Mouse (Mus musculus): Measurements from ENCODE around the gene Depdc1b. TPM values are rescaled to one million over a fixed set of nuclear protein-coding genes. Genes with fewer than 3 reads are reported as not detected.

Depdc1b gene
- polyA plus RNA-seq, 1 experiment: 7.8 TPM

DNA sequence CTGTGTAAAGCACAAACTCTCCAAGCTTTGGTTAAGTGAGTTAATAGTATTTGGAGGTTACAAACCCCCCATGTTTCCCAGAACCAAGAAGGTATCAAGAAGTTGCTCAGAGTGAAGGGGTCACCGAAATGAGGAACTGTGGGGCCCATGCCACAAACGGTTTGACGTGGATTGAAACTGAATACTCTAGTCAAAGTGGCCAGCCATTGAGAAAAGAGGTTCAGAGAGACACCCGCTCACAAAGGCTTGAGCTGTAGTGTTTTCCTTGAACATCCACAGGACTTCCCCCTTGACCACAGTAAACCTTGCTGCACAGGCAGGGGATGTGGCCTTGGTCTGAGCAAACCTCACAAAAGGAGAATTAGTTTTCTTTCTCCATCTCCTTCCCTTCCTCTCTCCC lies 88.2 kb downstream of the Depdc1b start:
- H3K4me3 ChIP-seq (ENCODE audit: insufficient read depth, poor library complexity, severe bottlenecking): no peak overlapping the region
- no peaks in the 10 kb centered on the region for H3K79me2 ChIP-seq (ENCODE audit: control insufficient read depth, insufficient read depth)
- H3K27me3 ChIP-seq (ENCODE audit: control insufficient read depth, insufficient read depth, insufficient read length): no peaks in the 10 kb centered on the region
- TF ChIP-seq MAX (IDR thresholded peaks at IDR 0.05) (no peak), FOSL1 (IDR thresholded peaks at IDR 0.05; ENCODE audit: insufficient read depth, low read length, poor library complexity, severe bottlenecking) (no peak), MYOG (IDR thresholded peaks at IDR 0.05; ENCODE audit: control insufficient read depth, extremely low read depth, insufficient read length) (no peak), CEBPB (IDR thresholded peaks at IDR 0.05; ENCODE audit: low read depth) (no peak), CTCF (IDR thresholded peaks at IDR 0.05; ENCODE audit: control insufficient read depth, insufficient read depth, insufficient read length) (no peak), USF1 (IDR thresholded peaks at IDR 0.05; ENCODE audit: low read depth) (no peak), MYOD1 (IDR thresholded peaks at IDR 0.05; ENCODE audit: control insufficient read depth, insufficient read length, low read depth) (no peak)
- H3K36me3 ChIP-seq (ENCODE audit: control insufficient read depth, insufficient read depth): peaks cover 6% of the 10 kb centered on the region
- H3ac ChIP-seq (ENCODE audit: control insufficient read depth, insufficient read length, low read depth): no peak overlapping the region
- H3K79me3 ChIP-seq (ENCODE audit: low read depth): no peaks in the 10 kb centered on the region

DNA sequence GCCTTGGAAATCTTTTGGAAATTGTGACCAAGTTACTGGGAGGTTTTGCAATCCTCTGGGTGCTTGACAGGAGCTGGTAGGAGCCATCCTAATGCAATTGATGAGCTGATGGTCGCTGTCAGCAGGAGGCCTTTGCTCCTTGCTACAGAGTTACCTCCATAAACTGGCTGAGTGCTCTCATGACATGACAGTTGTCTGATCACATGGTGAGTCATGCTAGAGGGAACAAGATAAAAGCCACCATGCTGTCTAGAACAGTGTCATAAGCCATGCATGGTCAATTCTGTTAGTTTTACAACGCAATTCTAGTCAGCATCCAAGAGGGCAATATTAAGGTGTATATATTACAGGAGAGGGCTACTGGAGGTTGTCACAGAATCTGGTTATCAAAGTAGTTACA lies 99.3 kb downstream of the Depdc1b start:
- TF ChIP-seq USF1 (IDR thresholded peaks at IDR 0.05; ENCODE audit: low read depth): no peak
- Histone ChIP-seq H3K4me3 (ENCODE audit: insufficient read depth, poor library complexity, severe bottlenecking) (no peak overlapping the region), H3K79me3 (ENCODE audit: low read depth) (no peaks in the 10 kb centered on the region), H3K79me2 (ENCODE audit: control insufficient read depth, insufficient read depth) (no peaks in the 10 kb centered on the region), H3K36me3 (ENCODE audit: control insufficient read depth, insufficient read depth) (no peaks in the 10 kb centered on the region), H3ac (ENCODE audit: control insufficient read depth, insufficient read length, low read depth) (no peak overlapping the region), H3K27me3 (ENCODE audit: control insufficient read depth, insufficient read depth, insufficient read length) (no peaks in the 10 kb centered on the region)

DNA sequence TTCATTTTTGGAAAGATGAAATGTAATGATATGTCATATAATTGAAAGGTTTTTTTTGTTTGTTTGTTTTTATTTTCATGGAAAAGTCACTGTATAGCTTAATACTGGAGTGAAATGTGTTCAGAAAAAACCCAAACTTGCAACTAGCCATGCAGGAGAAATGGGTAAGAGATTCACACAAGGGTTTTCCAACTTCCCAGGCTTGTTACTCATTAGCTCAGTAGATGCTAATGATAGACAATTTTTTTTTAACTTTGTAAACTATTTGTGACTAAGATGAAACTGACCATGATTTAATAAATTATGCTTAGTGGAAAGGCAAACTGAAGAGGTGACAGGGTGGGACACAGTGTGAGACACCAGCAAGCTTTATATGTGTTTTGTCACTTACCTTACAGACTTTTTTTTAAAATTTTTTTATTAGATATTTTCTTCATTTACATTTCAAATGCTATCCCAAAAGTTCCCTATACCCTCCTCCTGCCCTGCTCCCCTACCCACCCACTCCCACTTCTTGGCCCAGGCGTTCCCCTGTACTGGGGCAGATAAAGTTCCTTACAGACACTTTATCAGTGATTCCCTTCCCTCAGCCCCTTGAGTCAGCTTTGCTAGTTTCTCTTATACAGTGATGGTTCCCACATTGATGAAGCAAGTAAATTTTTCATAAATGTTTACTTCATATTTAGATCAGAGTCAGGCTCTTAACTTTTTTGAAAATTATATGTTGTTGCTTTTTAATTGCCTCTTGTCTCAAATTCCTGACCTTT lies 102.8 kb downstream of the Depdc1b start:
- no peaks in the 10 kb centered on the region for H3K79me3 ChIP-seq (ENCODE audit: low read depth)
- H3K79me2 ChIP-seq (ENCODE audit: control insufficient read depth, insufficient read depth): no peaks in the 10 kb centered on the region
- no peak overlapping the region for H3K4me3 ChIP-seq (ENCODE audit: insufficient read depth, poor library complexity, severe bottlenecking)
- no peak for TF ChIP-seq MYOG (IDR thresholded peaks at IDR 0.05; ENCODE audit: control insufficient read depth, extremely low read depth, insufficient read length)
- no peak for TF ChIP-seq USF1 (IDR thresholded peaks at IDR 0.05; ENCODE audit: low read depth)
- TF ChIP-seq MYOD1 (IDR thresholded peaks at IDR 0.05; ENCODE audit: control insufficient read depth, insufficient read length, low read depth): no peak
- no peak for TF ChIP-seq MAX (IDR thresholded peaks at IDR 0.05)
- no peak for TF ChIP-seq CTCF (IDR thresholded peaks at IDR 0.05; ENCODE audit: control insufficient read depth, insufficient read depth, insufficient read length)
- TF ChIP-seq CEBPB (IDR thresholded peaks at IDR 0.05; ENCODE audit: low read depth): no peak
- TF ChIP-seq FOSL1 (IDR thresholded peaks at IDR 0.05; ENCODE audit: insufficient read depth, low read length, poor library complexity, severe bottlenecking): no peak
- H3K27me3 ChIP-seq (ENCODE audit: control insufficient read depth, insufficient read depth, insufficient read length): no peaks in the 10 kb centered on the region
- H3ac ChIP-seq (ENCODE audit: control insufficient read depth, insufficient read length, low read depth): no peak overlapping the region
- no peaks in the 10 kb centered on the region for H3K36me3 ChIP-seq (ENCODE audit: control insufficient read depth, insufficient read depth)

DNA sequence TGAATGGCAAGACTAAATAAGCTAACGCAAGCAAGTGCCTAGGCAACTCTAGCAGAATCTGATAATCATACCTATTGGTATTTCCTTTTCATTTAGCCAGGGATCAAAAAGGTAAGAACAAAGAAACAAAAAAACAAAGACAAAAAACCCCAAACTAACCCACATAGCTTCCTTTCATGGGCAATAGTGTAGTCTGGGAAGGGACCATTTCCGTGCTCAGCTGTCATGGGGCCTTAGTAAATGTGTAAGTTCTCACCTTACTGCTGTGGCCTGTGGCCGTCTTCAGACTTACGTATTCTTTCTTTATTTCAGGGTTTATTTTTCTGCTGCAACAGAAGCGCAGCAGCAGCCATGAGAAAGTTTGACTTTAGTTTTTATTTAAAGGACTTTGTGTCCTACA lies 110.2 kb downstream of the Depdc1b start:
- no peak for TF ChIP-seq FOSL1 (IDR thresholded peaks at IDR 0.05; ENCODE audit: insufficient read depth, low read length, poor library complexity, severe bottlenecking)
- TF ChIP-seq CTCF (IDR thresholded peaks at IDR 0.05; ENCODE audit: control insufficient read depth, insufficient read depth, insufficient read length): no peak
- no peak for TF ChIP-seq MYOG (IDR thresholded peaks at IDR 0.05; ENCODE audit: control insufficient read depth, extremely low read depth, insufficient read length)
- no peak for TF ChIP-seq USF1 (IDR thresholded peaks at IDR 0.05; ENCODE audit: low read depth)
- TF ChIP-seq MYOD1 (IDR thresholded peaks at IDR 0.05; ENCODE audit: control insufficient read depth, insufficient read length, low read depth): no peak
- TF ChIP-seq CEBPB (IDR thresholded peaks at IDR 0.05; ENCODE audit: low read depth): no peak
- no peaks in the 10 kb centered on the region for H3K27me3 ChIP-seq (ENCODE audit: control insufficient read depth, insufficient read depth, insufficient read length)
- H3ac ChIP-seq (ENCODE audit: control insufficient read depth, insufficient read length, low read depth): no peak overlapping the region
- no peaks in the 10 kb centered on the region for H3K79me2 ChIP-seq (ENCODE audit: control insufficient read depth, insufficient read depth)
- H3K36me3 ChIP-seq (ENCODE audit: control insufficient read depth, insufficient read depth): no peaks in the 10 kb centered on the region
- no peaks in the 10 kb centered on the region for H3K79me3 ChIP-seq (ENCODE audit: low read depth)
- H3K4me3 ChIP-seq (ENCODE audit: insufficient read depth, poor library complexity, severe bottlenecking): no peak overlapping the region

DNA sequence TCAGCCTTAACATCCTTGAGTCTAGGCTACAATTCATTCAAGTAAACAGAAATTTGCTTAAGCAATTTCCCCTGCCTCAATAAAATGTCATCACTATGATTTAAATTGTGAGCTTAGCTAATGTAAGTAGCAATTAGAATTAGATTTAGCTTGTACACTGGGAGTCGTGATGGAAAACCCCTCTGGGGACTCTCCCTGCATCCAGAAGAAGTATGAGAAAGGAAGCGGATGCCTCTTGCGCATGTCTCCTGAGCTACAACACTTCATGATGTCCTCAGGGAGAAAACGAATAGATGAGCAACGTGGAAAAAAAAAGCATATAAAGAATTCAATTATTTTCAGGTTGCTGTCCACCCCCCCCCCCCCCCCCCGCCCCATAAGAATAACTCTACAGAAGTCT lies 112.7 kb downstream of the Depdc1b start:
- TF ChIP-seq FOSL1 (IDR thresholded peaks at IDR 0.05; ENCODE audit: insufficient read depth, low read length, poor library complexity, severe bottlenecking) (no peak), MYOD1 (IDR thresholded peaks at IDR 0.05; ENCODE audit: control insufficient read depth, insufficient read length, low read depth) (no peak), USF1 (IDR thresholded peaks at IDR 0.05; ENCODE audit: low read depth) (no peak), MAX (IDR thresholded peaks at IDR 0.05) (no peak), MYOG (IDR thresholded peaks at IDR 0.05; ENCODE audit: control insufficient read depth, extremely low read depth, insufficient read length) (no peak), CEBPB (IDR thresholded peaks at IDR 0.05; ENCODE audit: low read depth) (no peak), CTCF (IDR thresholded peaks at IDR 0.05; ENCODE audit: control insufficient read depth, insufficient read depth, insufficient read length) (no peak)
- no peaks in the 10 kb centered on the region for H3K27me3 ChIP-seq (ENCODE audit: control insufficient read depth, insufficient read depth, insufficient read length)
- H3K79me2 ChIP-seq (ENCODE audit: control insufficient read depth, insufficient read depth): no peaks in the 10 kb centered on the region
- H3K36me3 ChIP-seq (ENCODE audit: control insufficient read depth, insufficient read depth): no peaks in the 10 kb centered on the region
- no peak overlapping the region for H3ac ChIP-seq (ENCODE audit: control insufficient read depth, insufficient read length, low read depth)
- no peak overlapping the region for H3K4me3 ChIP-seq (ENCODE audit: insufficient read depth, poor library complexity, severe bottlenecking)
- H3K79me3 ChIP-seq (ENCODE audit: low read depth): no peaks in the 10 kb centered on the region

DNA sequence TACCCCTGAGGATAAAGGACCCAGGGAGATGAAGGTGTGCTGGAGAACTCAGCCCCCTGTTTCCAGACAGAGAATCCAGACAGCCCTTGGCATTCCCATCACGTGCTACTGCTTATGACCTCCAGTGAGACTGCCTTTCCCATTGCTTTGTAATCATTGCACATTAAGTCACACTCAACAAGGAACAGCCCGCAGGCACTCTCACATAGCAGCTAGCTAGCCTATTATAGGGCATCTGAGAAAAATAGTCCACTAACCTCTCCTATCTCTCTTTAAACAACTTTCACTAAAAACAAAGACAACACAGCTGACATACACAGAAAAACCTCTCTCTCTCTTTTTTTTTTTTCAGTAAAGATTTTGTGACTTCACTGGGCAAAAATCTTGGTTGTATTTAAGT lies 113.5 kb downstream of the Depdc1b start:
- no peak overlapping the region for H3K4me3 ChIP-seq (ENCODE audit: insufficient read depth, poor library complexity, severe bottlenecking)
- H3ac ChIP-seq (ENCODE audit: control insufficient read depth, insufficient read length, low read depth): no peak overlapping the region
- H3K36me3 ChIP-seq (ENCODE audit: control insufficient read depth, insufficient read depth): no peaks in the 10 kb centered on the region
- no peaks in the 10 kb centered on the region for H3K27me3 ChIP-seq (ENCODE audit: control insufficient read depth, insufficient read depth, insufficient read length)
- H3K79me2 ChIP-seq (ENCODE audit: control insufficient read depth, insufficient read depth): no peaks in the 10 kb centered on the region
- TF ChIP-seq MYOG (IDR thresholded peaks at IDR 0.05; ENCODE audit: control insufficient read depth, extremely low read depth, insufficient read length) (no peak), CTCF (IDR thresholded peaks at IDR 0.05; ENCODE audit: control insufficient read depth, insufficient read depth, insufficient read length) (no peak), USF1 (IDR thresholded peaks at IDR 0.05; ENCODE audit: low read depth) (no peak), CEBPB (IDR thresholded peaks at IDR 0.05; ENCODE audit: low read depth) (no peak), FOSL1 (IDR thresholded peaks at IDR 0.05; ENCODE audit: insufficient read depth, low read length, poor library complexity, severe bottlenecking) (no peak), MYOD1 (IDR thresholded peaks at IDR 0.05; ENCODE audit: control insufficient read depth, insufficient read length, low read depth) (no peak), MAX (IDR thresholded peaks at IDR 0.05) (no peak)
- no peaks in the 10 kb centered on the region for H3K79me3 ChIP-seq (ENCODE audit: low read depth)
